Mouse (Mus musculus) CD4-positive, CD25-positive, alpha-beta regulatory T cell, adult 4 months (primary cell): ENCODE measurements around the gene Car15. TPM values are rescaled to one million over a fixed set of nuclear protein-coding genes. Genes with fewer than 3 reads are reported as not detected.

Experiments
- ATAC-seq: one replicate; pipeline ENCODE4 v1.8.0; 2017
- polyA plus RNA-seq, 2 experiments: library from polyadenylated mRNA; unstranded; fragments of 100-300 nt; shearing (Covaris generic); gene quantifications; one replicate each; pipeline ENCODE4 v1.2.1; 2017

Gene Car15
- polyA plus RNA-seq, 2 experiments from 2014 or later: 4.1 to 5.2 TPM

- ATAC-seq: no peak
Measured at GRCm38 (mm10) chr16:17799584-17799983, 38.6 kb downstream of the Car15 start.

DNA sequence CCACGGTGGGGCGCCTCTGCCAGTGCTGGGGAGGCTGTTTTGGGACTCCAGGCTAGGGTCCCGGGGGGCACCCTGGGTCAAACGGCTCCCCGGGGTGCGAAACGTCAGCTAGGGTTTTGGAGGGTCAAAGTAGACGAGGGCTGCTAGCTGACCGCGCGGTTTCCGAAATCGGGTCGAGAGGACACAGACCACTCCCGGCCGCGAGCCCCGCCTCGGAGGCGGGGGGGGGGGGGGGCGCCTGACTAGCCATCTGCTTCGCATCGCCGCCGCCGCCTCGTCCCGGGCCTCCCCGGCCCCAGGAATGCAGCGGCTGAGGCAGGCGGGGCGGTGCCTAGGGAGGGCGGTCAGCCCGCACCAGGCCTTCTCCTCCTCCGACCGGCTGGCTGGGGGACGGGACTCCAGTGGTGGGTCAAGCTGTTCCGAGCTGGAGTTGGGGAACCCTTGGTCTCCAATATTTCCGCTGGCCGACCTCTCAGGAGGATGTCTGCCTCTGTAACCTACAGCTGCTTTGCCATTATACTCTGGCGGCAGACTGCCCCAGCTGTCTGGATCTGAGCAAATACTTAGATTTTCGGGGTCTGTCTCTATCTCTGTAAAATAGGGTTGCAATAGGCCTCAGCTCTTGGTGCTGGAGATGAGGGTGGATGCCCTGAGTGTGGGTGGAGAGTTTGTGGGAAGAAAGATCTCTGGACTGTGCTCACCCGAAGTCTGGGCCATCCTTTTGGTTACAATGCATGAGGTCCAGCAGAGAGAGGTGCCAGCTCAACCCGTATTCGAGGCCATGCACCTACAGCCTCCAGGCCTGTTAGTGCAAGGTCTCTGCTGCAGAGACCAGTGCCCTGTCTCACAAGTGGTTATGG lies 39.6 kb downstream of the Car15 start:
- ATAC-seq: no peak

DNA sequence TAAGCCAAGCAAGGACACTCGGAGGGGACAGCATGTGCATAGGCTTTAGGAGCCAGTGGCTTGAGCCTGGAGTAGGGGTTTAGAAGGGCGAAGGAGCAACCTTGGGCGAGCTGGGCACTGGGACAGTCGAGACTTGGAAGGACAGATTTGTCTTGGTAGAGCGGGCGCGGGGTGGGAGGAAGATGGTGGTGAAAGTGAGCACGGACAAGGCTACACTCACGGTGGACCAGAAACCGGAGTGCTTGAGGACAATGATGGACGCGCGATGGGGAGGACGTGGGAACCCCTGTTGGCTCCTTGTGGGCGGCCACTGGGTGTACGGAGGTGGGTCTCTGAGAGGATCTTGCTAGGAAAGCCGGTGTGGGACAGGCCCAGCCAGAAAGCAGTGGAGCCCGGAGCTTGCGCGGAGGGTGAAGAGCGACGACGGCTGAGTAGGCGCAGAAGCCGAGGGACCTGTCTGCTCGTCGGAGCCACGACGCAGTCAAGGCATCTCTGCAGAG lies 40.3 kb downstream of the Car15 start:
- no peak for ATAC-seq

DNA sequence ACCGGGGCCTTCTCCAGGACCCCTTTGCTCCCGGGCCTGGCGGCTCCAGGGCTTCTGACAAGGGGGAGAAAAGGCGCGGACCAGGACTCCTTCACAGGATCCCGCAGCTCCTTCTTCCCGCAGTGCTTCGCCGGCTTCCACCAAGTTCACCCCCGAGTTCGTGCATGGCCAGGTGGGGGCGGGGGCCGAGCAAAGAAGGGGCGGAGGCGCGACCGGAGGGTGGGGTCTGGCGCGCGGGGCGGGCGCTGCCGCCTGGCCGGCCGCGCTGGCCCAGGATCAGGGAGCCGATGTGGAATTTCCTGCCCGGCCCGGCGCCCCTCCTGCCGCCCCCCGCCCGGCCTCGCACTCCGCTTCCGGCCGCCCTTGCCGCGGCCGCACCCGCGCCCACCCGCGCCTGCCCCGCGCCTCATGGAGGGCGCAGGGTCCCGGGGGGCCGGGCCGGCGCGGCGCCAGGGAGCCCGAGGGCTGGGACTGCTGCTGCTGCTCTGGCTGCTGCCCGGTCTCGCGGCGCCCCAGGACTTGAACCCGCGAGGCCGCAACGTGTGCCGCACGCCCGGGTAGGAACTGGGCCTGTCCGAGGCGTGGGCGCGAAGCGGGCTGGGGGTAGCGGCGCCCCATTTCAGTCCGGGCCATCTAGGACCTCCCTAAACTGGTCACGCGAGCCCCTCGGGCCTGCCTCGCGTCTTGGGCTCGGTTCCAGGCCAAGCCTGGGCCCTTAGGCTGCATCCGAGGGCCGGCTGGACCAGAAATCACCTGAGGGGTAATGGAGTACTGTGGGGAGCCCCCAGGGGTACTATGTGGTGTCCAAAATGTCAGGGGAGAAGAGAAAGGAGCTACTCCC lies 41.0 kb downstream of the Car15 start, which contains the start of gene Scarf2:
Gene Scarf2 (plus strand): TSS at position 312 of the 841 bp plus-strand sequence.
- no peak for ATAC-seq

DNA sequence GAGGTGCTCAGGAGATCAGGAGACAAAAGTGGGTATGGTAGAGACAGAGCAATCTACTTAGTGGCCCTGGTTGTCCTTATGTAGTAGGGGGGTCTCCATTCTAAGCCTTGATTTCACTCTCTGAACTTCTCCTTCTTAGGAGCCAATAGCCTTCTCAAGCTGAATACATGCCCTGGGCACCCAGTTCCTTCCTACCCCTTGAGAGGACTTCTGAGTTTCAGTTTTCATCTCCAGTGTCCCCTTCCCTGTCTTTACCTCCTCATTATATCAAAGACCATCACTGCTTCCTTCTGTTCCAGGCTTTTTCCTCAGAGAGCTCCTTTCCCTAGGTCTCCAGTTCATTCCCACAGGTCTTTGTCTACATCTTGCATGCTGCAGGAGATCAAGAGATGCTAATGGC lies 41.6 kb downstream of the Car15 start:
- ATAC-seq: no peak

GRCm38 (mm10) chr16:17795643-17796042 lies 42.5 kb downstream of the Car15 start:
- no peak for ATAC-seq

DNA sequence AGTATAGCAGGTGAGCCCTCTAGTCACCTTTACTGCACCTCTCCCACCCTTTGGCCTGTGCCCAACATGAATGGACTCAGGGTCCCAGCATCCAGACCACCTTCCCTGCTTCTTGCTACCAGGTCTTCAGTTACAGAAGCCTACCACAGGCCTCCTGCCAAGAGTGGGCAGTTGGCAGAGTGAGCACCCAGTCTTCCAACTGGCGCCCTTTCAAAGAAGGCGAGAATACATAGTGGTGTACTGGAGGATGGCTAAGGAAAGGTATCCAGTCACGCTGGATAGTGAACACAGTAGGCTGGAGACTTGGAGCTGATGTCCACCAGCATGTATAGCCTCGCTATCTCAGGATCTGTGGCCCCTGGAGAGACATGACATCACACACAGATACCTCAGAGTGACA lies 44.1 kb downstream of the Car15 start:
- ATAC-seq: no peak

GRCm38 (mm10) chr16:17792728-17793127 lies 45.4 kb downstream of the Car15 start:
- ATAC-seq: no peak

DNA sequence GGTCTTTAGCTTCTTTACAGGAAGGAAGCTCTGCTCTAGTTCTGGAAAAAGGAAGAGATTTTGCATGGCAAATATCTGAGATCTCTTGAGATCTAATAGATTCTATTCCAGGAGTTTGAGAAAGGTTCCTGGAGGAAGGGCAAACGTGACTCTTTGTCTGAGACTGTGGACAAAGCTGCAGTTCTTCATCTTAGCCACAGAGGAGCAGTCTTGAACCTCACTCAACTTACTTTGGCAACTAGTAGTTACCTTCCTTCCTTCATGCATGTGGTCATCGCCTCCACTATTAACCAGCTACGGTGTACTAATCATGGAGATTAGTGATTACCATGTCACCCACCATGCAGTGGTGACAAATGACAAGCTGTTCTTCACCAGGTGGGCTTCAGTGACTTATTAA lies 52.8 kb downstream of the Car15 start:
- ATAC-seq: no peak

Other genes starting within 250 kb of the Car15 start
- 10 to 100 TPM; 13.3 to 34.7 TPM for gene Smpd4, start 219.0 kb downstream of the Car15 start, polyA plus RNA-seq
- 1 to 10 TPM in 1 of 2 experiments, under 1 TPM in 1; 0.52 to 1.2 TPM for gene Ccdc74a, start 191.9 kb downstream of the Car15 start, polyA plus RNA-seq
- gene Med15, start 105.5 kb downstream of the Car15 start, polyA plus RNA-seq: 100 to 1,000 TPM in 1 of 2 experiments, 10 to 100 TPM in 1; 67.1 to 128 TPM
- gene Klhl22, start 78.7 kb downstream of the Car15 start, polyA plus RNA-seq: 10 to 100 TPM; 15.6 to 30.9 TPM
- gene Scarf2, start 41.1 kb downstream of the Car15 start, polyA plus RNA-seq: not detected
- gene B830017H08Rik, start 5.2 kb downstream of the Car15 start, polyA plus RNA-seq: not detected
- under 1 TPM; 0.28 to 0.38 TPM for gene Gm20518, start 53.3 kb upstream of the Car15 start, polyA plus RNA-seq
- not detected for gene Tssk1, start 55.9 kb upstream of the Car15 start, polyA plus RNA-seq
- 10 to 100 TPM; 20.2 to 28.9 TPM for gene Dgcr2, start 60.2 kb upstream of the Car15 start, polyA plus RNA-seq
- gene Tssk2, start 60.3 kb upstream of the Car15 start, polyA plus RNA-seq: not detected
- gene Ess2, start 73.0 kb upstream of the Car15 start, polyA plus RNA-seq: 10 to 100 TPM; 32.7 to 53.9 TPM
- gene Gsc2, start 76.7 kb upstream of the Car15 start, polyA plus RNA-seq: not detected
- gene Slc25a1, start 89.9 kb upstream of the Car15 start, polyA plus RNA-seq: 1 to 10 TPM; 7.9 to 9.5 TPM
- gene Vpreb2, start 142.1 kb upstream of the Car15 start, polyA plus RNA-seq: not detected
- gene Dgcr6, start 214.5 kb upstream of the Car15 start, polyA plus RNA-seq: 10 to 100 TPM; 16.4 to 21.2 TPM